Mouse (Mus musculus) lung, adult 2 months (tissue): Measurements from ENCODE around the gene Spdef.

Source experiments
- CTCF ChIP-seq: fragments of 200-500 bp; IDR thresholded peaks from 2 replicates; pipeline ENCODE4 v1.5.1; 2011; ENCODE audit warnings: mild to moderate bottlenecking, low read length, control low read depth; ENCODE audit not compliant: insufficient read depth
- POLR2A ChIP-seq: fragments of 200-500 bp; IDR thresholded peaks from 2 replicates; pipeline ENCODE4 v1.6.1; 2011; ENCODE audit warnings: low read depth, mild to moderate bottlenecking, control low read depth, low read length, borderline replicate concordance; ENCODE audit errors: extremely low read depth

DNA sequence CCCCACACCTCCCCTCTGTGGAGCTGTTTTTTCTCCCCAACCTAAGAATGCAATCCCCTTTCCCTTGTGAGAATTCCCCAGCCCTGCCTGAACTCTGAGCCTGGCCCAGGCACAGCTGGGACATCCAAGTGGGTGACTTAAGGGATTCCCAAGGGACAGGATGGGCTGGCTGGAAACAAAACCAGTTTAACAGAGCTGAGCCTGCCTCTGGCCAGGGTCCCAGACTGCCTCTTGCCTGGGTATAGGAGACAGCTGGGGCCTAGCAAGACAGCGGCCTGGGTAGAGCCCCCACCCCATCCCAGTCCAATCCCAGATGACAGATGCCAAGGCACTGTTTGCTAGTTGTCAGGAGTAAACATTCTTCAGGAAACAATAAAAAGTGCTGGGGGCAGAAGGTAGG is 15.9 kb downstream of the Spdef start:
- no peak for TF ChIP-seq CTCF
- no peak for TF ChIP-seq POLR2A
